Mouse (Mus musculus) limb, embryonic 15.5 days (tissue): Measurements from ENCODE around the gene M1ap. TPM values are rescaled to one million over a fixed set of nuclear protein-coding genes. Genes with fewer than 3 reads are reported as not detected.

ENCODE experiments used
- ATAC-seq: fragments of 200-750 bp; cut with Nextera tagmentation; 2 replicates; pipeline ENCODE4 v1.8.0; 2017; ENCODE audit warnings: low read depth, moderate TSS enrichment; ENCODE audit not compliant: insufficient number of reproducible peaks, low FRiP score, low TSS enrichment
- H3K27ac ChIP-seq: fragments of 300-500 bp; sonication (generic); 2 replicates; pipeline ENCODE4 v1.5.1; 2015; ENCODE audit warnings: moderate library complexity, mild to moderate bottlenecking, inconsistent platforms
- H3K27me3 ChIP-seq: fragments of 300-500 bp; sonication (generic); 2 replicates; pipeline ENCODE4 v1.6.1; 2015; ENCODE audit warnings: inconsistent platforms
- H3K36me3 ChIP-seq: fragments of 300-500 bp; sonication (generic); 2 replicates; pipeline ENCODE4 v1.6.1; 2015; ENCODE audit warnings: inconsistent platforms
- H3K4me1 ChIP-seq: fragments of 300-500 bp; sonication (generic); 2 replicates; pipeline ENCODE4 v1.6.1; 2015; ENCODE audit warnings: inconsistent platforms
- H3K4me2 ChIP-seq: fragments of 300-500 bp; sonication (generic); 2 replicates; pipeline ENCODE4 v1.6.1; 2015; ENCODE audit warnings: mild to moderate bottlenecking, inconsistent platforms
- H3K4me3 ChIP-seq: fragments of 300-500 bp; sonication (generic); 2 replicates; pipeline ENCODE4 v1.5.1; 2015; ENCODE audit warnings: mild to moderate bottlenecking, inconsistent platforms
- H3K9ac ChIP-seq: fragments of 300-500 bp; sonication (generic); 2 replicates; pipeline ENCODE4 v1.6.1; 2015; ENCODE audit warnings: inconsistent platforms
- H3K9me3 ChIP-seq: fragments of 300-500 bp; sonication (generic); 2 replicates; pipeline ENCODE4 v1.6.1; 2016; ENCODE audit warnings: inconsistent platforms
- WGBS: fragments of 180-500 bp; shearing (Covaris S2); methylation state at CpG from one replicate; pipeline ENCODE4 v1.1.7; 2015; 5-methylcytosine and 5-hydroxymethylcytosine counted together
- polyA plus RNA-seq: library from polyadenylated mRNA; unstranded; fragments of >200 nt; fragmentation: Nextera tagmentation; extraction: Ambion mirVana; gene quantifications from 2 replicates; pipeline ENCODE4 v1.2.1, GENCODE M21; 2015

M1ap gene
- 0.70 and 0.86 TPM in 2 replicates for polyA plus RNA-seq

- WGBS: 62% methylated on average over 14 of the region's 14 CpGs
- Histone ChIP-seq H3K27ac (no peak within 1 kb of the TSS), H3K9ac (no peak within 1 kb of the TSS), H3K4me1 (no peaks in the 10 kb centered on the region), H3K36me3 (no peaks in the 10 kb centered on the region), H3K4me3 (no peak within 1 kb of the TSS), H3K27me3 (no peaks in the 10 kb centered on the region), H3K9me3 (no peaks in the 10 kb centered on the region), H3K4me2 (no peak within 1 kb of the TSS)
- no peak for ATAC-seq
Observed at GRCm38 (mm10) chr6:82946651-82947050, at the start of gene M1ap. Gene M1ap (plus strand): TSS chr6:82946902.

- H3K9ac ChIP-seq: no peak overlapping the region
- WGBS: 51% methylated on average over 3 of the region's 3 CpGs
Observed at GRCm38 (mm10) chr6:82897311-82897710, 49.4 kb upstream of the M1ap start.

GRCm38 (mm10) chr6:82898227-82898626 lies 48.5 kb upstream of the M1ap start:
- Histone ChIP-seq H3K9ac (no peak overlapping the region), H3K27ac (no peak overlapping the region), H3K9me3 (no peaks in the 10 kb centered on the region), H3K4me3 (no peak overlapping the region), H3K27me3 (no peaks in the 10 kb centered on the region), H3K4me1 (no peaks in the 10 kb centered on the region), H3K4me2 (no peak overlapping the region), H3K36me3 (no peaks in the 10 kb centered on the region)
- ATAC-seq: no peak
- WGBS: 75% methylated on average over 4 of the region's 4 CpGs

More at GRCm38 (mm10) chr6:82897311-82897710, 49.4 kb upstream of the M1ap start:
- Histone ChIP-seq H3K4me2 (no peak overlapping the region), H3K27me3 (no peaks in the 10 kb centered on the region), H3K36me3 (no peaks in the 10 kb centered on the region), H3K4me3 (no peak overlapping the region), H3K27ac (no peak overlapping the region), H3K4me1 (no peaks in the 10 kb centered on the region), H3K9me3 (no peaks in the 10 kb centered on the region)
- ATAC-seq: no peak

- H3K27ac ChIP-seq: no peak overlapping the region
Observed at GRCm38 (mm10) chr6:82898745-82899144, 48.0 kb upstream of the M1ap start.

GRCm38 (mm10) chr6:82902559-82902958 lies 44.1 kb upstream of the M1ap start:
- no peak overlapping the region for H3K4me3 ChIP-seq
- no peak for ATAC-seq
- no peak overlapping the region for H3K9ac ChIP-seq
- H3K27ac ChIP-seq: no peak overlapping the region
- no peak overlapping the region for H3K4me2 ChIP-seq
- no peaks in the 10 kb centered on the region for H3K36me3 ChIP-seq
- no peaks in the 10 kb centered on the region for H3K4me1 ChIP-seq
- 57% methylated on average over 8 of the region's 8 CpGs for WGBS
- 0 out of 2 replicates have a peak, but pooled peaks cover 3% of the 10 kb centered on the region for H3K27me3 ChIP-seq
- no peaks in the 10 kb centered on the region for H3K9me3 ChIP-seq

More at GRCm38 (mm10) chr6:82898745-82899144, 48.0 kb upstream of the M1ap start:
- Histone ChIP-seq H3K4me3 (no peak overlapping the region), H3K9ac (no peak overlapping the region), H3K27me3 (no peaks in the 10 kb centered on the region), H3K4me1 (no peaks in the 10 kb centered on the region), H3K36me3 (no peaks in the 10 kb centered on the region), H3K9me3 (no peaks in the 10 kb centered on the region), H3K4me2 (no peak overlapping the region)
- ATAC-seq: no peak
- WGBS: 43% methylated on average over 4 of the region's 4 CpGs

GRCm38 (mm10) chr6:82906985-82907384 lies 39.7 kb upstream of the M1ap start:
- Histone ChIP-seq H3K9me3 (no peaks in the 10 kb centered on the region), H3K4me1 (no peaks in the 10 kb centered on the region), H3K9ac (no peak overlapping the region), H3K27me3 (0 out of 2 replicates have a peak, but pooled peaks cover 3% of the 10 kb centered on the region), H3K4me2 (no peak overlapping the region), H3K36me3 (no peaks in the 10 kb centered on the region), H3K4me3 (no peak overlapping the region), H3K27ac (no peak overlapping the region)
- WGBS: 88% methylated on average over 3 of the region's 3 CpGs
- ATAC-seq: no peak

- Histone ChIP-seq H3K36me3 (no peaks in the 10 kb centered on the region), H3K9ac (no peak overlapping the region), H3K4me3 (no peak overlapping the region), H3K4me2 (no peak overlapping the region), H3K27ac (no peak overlapping the region), H3K27me3 (0 out of 2 replicates have a peak, but pooled peaks cover 3% of the 10 kb centered on the region), H3K9me3 (no peaks in the 10 kb centered on the region), H3K4me1 (no peaks in the 10 kb centered on the region)
- ATAC-seq: no peak
- WGBS: 77% methylated on average over 8 of the region's 8 CpGs
Observed at GRCm38 (mm10) chr6:82908034-82908433, 38.7 kb upstream of the M1ap start.

- no peak for ATAC-seq
- WGBS: 54% methylated on average over 14 of the region's 14 CpGs
- H3K4me2 ChIP-seq: no peak overlapping the region
- 0 out of 2 replicates have a peak, but pooled peaks cover 3% of the 10 kb centered on the region for H3K27me3 ChIP-seq
- H3K27ac ChIP-seq: no peak overlapping the region
- H3K9ac ChIP-seq: no peak overlapping the region
- no peaks in the 10 kb centered on the region for H3K36me3 ChIP-seq
- no peaks in the 10 kb centered on the region for H3K9me3 ChIP-seq
- no peaks in the 10 kb centered on the region for H3K4me1 ChIP-seq
- H3K4me3 ChIP-seq: no peak overlapping the region
Observed at GRCm38 (mm10) chr6:82909136-82909855, 37.4 kb upstream of the M1ap start.

- WGBS: 82% methylated on average over 5 of the region's 5 CpGs
- ATAC-seq: no peak
Observed at GRCm38 (mm10) chr6:82911303-82911702, 35.4 kb upstream of the M1ap start.

GRCm38 (mm10) chr6:82913336-82914247 lies 33.1 kb upstream of the M1ap start:
- no peaks in the 10 kb centered on the region for H3K9me3 ChIP-seq
- H3K4me2 ChIP-seq: no peak overlapping the region
- no peak overlapping the region for H3K9ac ChIP-seq
- 77% methylated on average over 28 of the region's 28 CpGs for WGBS
- H3K4me1 ChIP-seq: no peaks in the 10 kb centered on the region
- H3K27me3 ChIP-seq: no peaks in the 10 kb centered on the region
- no peaks in the 10 kb centered on the region for H3K36me3 ChIP-seq
- H3K4me3 ChIP-seq: no peak overlapping the region
- H3K27ac ChIP-seq: no peak overlapping the region
- ATAC-seq: no peak

More at GRCm38 (mm10) chr6:82911303-82911702, 35.4 kb upstream of the M1ap start:
- H3K27me3 ChIP-seq: no peaks in the 10 kb centered on the region
- no peak overlapping the region for H3K4me2 ChIP-seq
- H3K36me3 ChIP-seq: no peaks in the 10 kb centered on the region
- H3K4me3 ChIP-seq: no peak overlapping the region
- no peak overlapping the region for H3K9ac ChIP-seq
- no peaks in the 10 kb centered on the region for H3K9me3 ChIP-seq
- no peak overlapping the region for H3K27ac ChIP-seq
- H3K4me1 ChIP-seq: no peaks in the 10 kb centered on the region

- no peak for ATAC-seq
- Histone ChIP-seq H3K9ac (no peak overlapping the region), H3K27me3 (no peaks in the 10 kb centered on the region), H3K27ac (no peak overlapping the region), H3K4me2 (no peak overlapping the region), H3K9me3 (no peaks in the 10 kb centered on the region), H3K36me3 (no peaks in the 10 kb centered on the region), H3K4me1 (no peaks in the 10 kb centered on the region), H3K4me3 (no peak overlapping the region)
- WGBS: 22% methylated on average over 3 of the region's 3 CpGs
Observed at GRCm38 (mm10) chr6:82915889-82916288, 30.8 kb upstream of the M1ap start.

GRCm38 (mm10) chr6:82916459-82916858 lies 30.2 kb upstream of the M1ap start:
- no peaks in the 10 kb centered on the region for H3K4me1 ChIP-seq
- H3K4me2 ChIP-seq: no peak overlapping the region
- H3K4me3 ChIP-seq: no peak overlapping the region
- ATAC-seq: no peak
- H3K9me3 ChIP-seq: no peaks in the 10 kb centered on the region
- no peak overlapping the region for H3K27ac ChIP-seq
- no peaks in the 10 kb centered on the region for H3K36me3 ChIP-seq
- WGBS: 82% methylated on average over 4 of the region's 4 CpGs
- no peaks in the 10 kb centered on the region for H3K27me3 ChIP-seq
- no peak overlapping the region for H3K9ac ChIP-seq
